Mouse (Mus musculus): ENCODE measurements around the gene Doc2a.

- TF ChIP-seq POLR2A (IDR thresholded peaks at IDR 0.05; ENCODE audit: low read depth, low read length): no peak
- no peak for TF ChIP-seq CTCF (IDR thresholded peaks at IDR 0.05; ENCODE audit: borderline replicate concordance, insufficient read depth, low read length)
Observed at GRCm38 (mm10) chr7:126802134-126802889, 44.9 kb upstream of the Doc2a start.
